Mouse (Mus musculus) neural tube, embryonic 11.5 days (tissue): Measurements from ENCODE around the gene Tcte1. TPM values are rescaled to one million over a fixed set of nuclear protein-coding genes. Genes with fewer than 3 reads are reported as not detected.

Experiments used
- ATAC-seq: fragments of 200-750 bp; cut with Nextera tagmentation; 2 replicates; pipeline ENCODE4 v1.8.0; 2017; ENCODE audit warnings: moderate number of reproducible peaks, mild to moderate bottlenecking, moderate TSS enrichment, moderate library complexity; ENCODE audit not compliant: insufficient read depth, low FRiP score, low TSS enrichment
- DNase-seq: peaks from one replicate; pipeline ENCODE4 v3.0.0-alpha.2; 2015; ENCODE audit warnings: low spot score
- H3K27ac ChIP-seq: fragments of 300-500 bp; sonication (generic); 2 replicates; pipeline ENCODE4 v1.5.1; 2014; ENCODE audit warnings: low read depth, mild to moderate bottlenecking, low read length
- H3K27me3 ChIP-seq: fragments of 300-500 bp; sonication (generic); 2 replicates; pipeline ENCODE4 v1.6.1; 2014; ENCODE audit warnings: mild to moderate bottlenecking, low read length, mixed read lengths; ENCODE audit not compliant: control insufficient read depth, insufficient read depth
- H3K36me3 ChIP-seq: fragments of 300-500 bp; sonication (generic); 2 replicates; pipeline ENCODE4 v1.6.1; 2014; ENCODE audit warnings: mild to moderate bottlenecking, low read length, moderate library complexity, mixed read lengths; ENCODE audit not compliant: control insufficient read depth, insufficient read depth
- H3K4me1 ChIP-seq: fragments of 300-500 bp; sonication (generic); 2 replicates; pipeline ENCODE4 v1.6.1; 2014; ENCODE audit warnings: low read length, mixed read lengths; ENCODE audit not compliant: control insufficient read depth, insufficient read depth
- H3K4me2 ChIP-seq: fragments of 300-500 bp; sonication (generic); 2 replicates; pipeline ENCODE4 v1.6.1; 2014; ENCODE audit warnings: low read depth, mild to moderate bottlenecking, moderate library complexity
- H3K4me3 ChIP-seq: fragments of 300-500 bp; sonication (generic); 2 replicates; pipeline ENCODE4 v1.5.1; 2014; ENCODE audit warnings: low read depth, low read length
- H3K9ac ChIP-seq: fragments of 300-500 bp; sonication (generic); 2 replicates; pipeline ENCODE4 v1.6.1; 2014; ENCODE audit warnings: mild to moderate bottlenecking, low read length
- H3K9me3 ChIP-seq: fragments of 300-500 bp; sonication (generic); 2 replicates; pipeline ENCODE4 v1.6.1; 2016; ENCODE audit warnings: low read length; ENCODE audit not compliant: control insufficient read depth
- WGBS: fragments of 180-500 bp; shearing (Covaris S2); extraction: QIAGEN DNeasy Blood & Tissue Kit; methylation state at CpG from one replicate; pipeline ENCODE4 v1.1.7; 2014; 5-methylcytosine and 5-hydroxymethylcytosine counted together
- polyA plus RNA-seq: library from polyadenylated mRNA; unstranded; fragments of >200 nt; fragmentation: Nextera tagmentation; extraction: Ambion mirVana; gene quantifications from 2 replicates; pipeline ENCODE4 v1.2.1, GENCODE M21; 2014

Gene Tcte1
- polyA plus RNA-seq, 1 experiment from 2014 or later, result 1.8 TPM

GRCm38 (mm10) chr17:45546941-45547340 is 23.7 kb downstream of the Tcte1 start:
- H3K4me3 ChIP-seq, result no peak overlapping the region
- no peak overlapping the region for H3K9ac ChIP-seq
- H3K27ac ChIP-seq, result no peak overlapping the region
- H3K4me2 ChIP-seq, result no peak overlapping the region
- DNase-seq (no peak), ATAC-seq (no peak)
- WGBS, result 68% methylated on average over 16 of the region's 16 CpGs
- H3K4me1 ChIP-seq, result peaks cover 16% of the 10 kb centered on the region
- peaks cover 55% of the 10 kb centered on the region for H3K27me3 ChIP-seq
- 0 out of 2 replicates have a peak, but pooled peaks cover 2% of the 10 kb centered on the region for H3K36me3 ChIP-seq
- no peaks in the 10 kb centered on the region for H3K9me3 ChIP-seq

- Histone ChIP-seq H3K27me3 (peaks cover 53% of the 10 kb centered on the region), H3K27ac (no peak overlapping the region), H3K4me1 (peaks cover 16% of the 10 kb centered on the region), H3K9ac (no peak overlapping the region), H3K9me3 (no peaks in the 10 kb centered on the region), H3K36me3 (0 out of 2 replicates have a peak, but pooled peaks cover 2% of the 10 kb centered on the region), H3K4me2 (no peak overlapping the region), H3K4me3 (no peak overlapping the region)
- ATAC-seq, result no peak
- DNase-seq, result no peak
- WGBS, result 82% methylated on average over 5 of the region's 5 CpGs
Measured at GRCm38 (mm10) chr17:45547461-45548190, 24.4 kb downstream of the Tcte1 start.

- peak overlapping the region; percentile 80 for H3K4me3 ChIP-seq
- H3K36me3 ChIP-seq, result 0 out of 2 replicates have a peak, but pooled peaks cover 2% of the 10 kb centered on the region
- 3% methylated on average over 45 of the region's 68 CpGs for WGBS
- peaks cover 14% of the 10 kb centered on the region for H3K4me1 ChIP-seq
- peak overlapping the region; percentile 94 for H3K9ac ChIP-seq
- H3K27me3 ChIP-seq, result peaks cover 44% of the 10 kb centered on the region
- ATAC-seq (peak; percentile 63), DNase-seq (peak; percentile 62)
- H3K9me3 ChIP-seq, result no peaks in the 10 kb centered on the region
- H3K4me2 ChIP-seq, result peak overlapping the region; percentile 87
- H3K27ac ChIP-seq, result peak overlapping the region; percentile 83
Measured at GRCm38 (mm10) chr17:45548541-45549512, 25.6 kb downstream of the Tcte1 start.

GRCm38 (mm10) chr17:45549617-45550181 is 26.5 kb downstream of the Tcte1 start, which contains the start of gene Tmem151b:
Gene Tmem151b (minus strand): TSS chr17:45549677.
- 0 out of 2 replicates have a peak, but pooled peaks have one; percentile 42 for ATAC-seq
- no peaks in the 10 kb centered on the region for H3K9me3 ChIP-seq
- WGBS, result 1% methylated on average over 12 of the region's 29 CpGs
- peaks cover 35% of the 10 kb centered on the region for H3K27me3 ChIP-seq
- H3K36me3 ChIP-seq, result no peaks in the 10 kb centered on the region
- peak within 1 kb of the TSS; percentile 87 for H3K4me2 ChIP-seq
- peak within 1 kb of the TSS; percentile 94 for H3K9ac ChIP-seq
- peak; percentile 73 for DNase-seq
- H3K4me1 ChIP-seq, result peaks cover 6% of the 10 kb centered on the region
- H3K27ac ChIP-seq, result peak within 1 kb of the TSS; percentile 83
- H3K4me3 ChIP-seq, result peak within 1 kb of the TSS; percentile 80

- Histone ChIP-seq H3K36me3 (no peaks in the 10 kb centered on the region), H3K27ac (no peak overlapping the region), H3K4me1 (peaks cover 4% of the 10 kb centered on the region; the same call in 1 of the 2 replicates), H3K4me2 (peak overlapping the region; percentile 87), H3K9me3 (no peaks in the 10 kb centered on the region), H3K9ac (no peak overlapping the region), H3K27me3 (peaks cover 30% of the 10 kb centered on the region), H3K4me3 (peak overlapping the region; percentile 80)
- WGBS, result 31% methylated on average over 5 of the region's 5 CpGs
- ATAC-seq, result no peak
- DNase-seq, result no peak
Measured at GRCm38 (mm10) chr17:45550253-45550652, 27.0 kb downstream of the Tcte1 start.

- H3K27me3 ChIP-seq, result peaks cover 19% of the 10 kb centered on the region
- H3K4me3 ChIP-seq, result no peak overlapping the region
- no peak overlapping the region for H3K4me2 ChIP-seq
- no peak overlapping the region for H3K9ac ChIP-seq
- H3K36me3 ChIP-seq, result no peaks in the 10 kb centered on the region
- DNase-seq (no peak), ATAC-seq (no peak)
- no peaks in the 10 kb centered on the region for H3K9me3 ChIP-seq
- 28% methylated on average over 7 of the region's 7 CpGs for WGBS
- H3K4me1 ChIP-seq, result peaks cover 8% of the 10 kb centered on the region
- no peak overlapping the region for H3K27ac ChIP-seq
Measured at GRCm38 (mm10) chr17:45551249-45551796, 28.1 kb downstream of the Tcte1 start.

- Histone ChIP-seq H3K4me3 (0 out of 2 replicates have a peak overlapping the region, but pooled peaks have one; percentile 1), H3K27me3 (peaks cover 19% of the 10 kb centered on the region), H3K9ac (no peak overlapping the region), H3K36me3 (no peaks in the 10 kb centered on the region), H3K4me2 (no peak overlapping the region), H3K27ac (no peak overlapping the region), H3K4me1 (peaks cover 9% of the 10 kb centered on the region), H3K9me3 (no peaks in the 10 kb centered on the region)
- DNase-seq (peak; percentile 80), ATAC-seq (peak; percentile 14; the same call in 1 of the 2 replicates)
- WGBS, result 6% methylated on average over 8 of the region's 8 CpGs
Measured at GRCm38 (mm10) chr17:45551816-45552451, 28.7 kb downstream of the Tcte1 start.

GRCm38 (mm10) chr17:45553065-45553464 is 29.8 kb downstream of the Tcte1 start:
- H3K27me3 ChIP-seq, result peaks cover 10% of the 10 kb centered on the region

More at GRCm38 (mm10) chr17:45553065-45553464, 29.8 kb downstream of the Tcte1 start:
- Histone ChIP-seq H3K4me2 (no peak overlapping the region), H3K9ac (no peak overlapping the region), H3K4me1 (peaks cover 9% of the 10 kb centered on the region), H3K4me3 (no peak overlapping the region), H3K27ac (no peak overlapping the region), H3K36me3 (no peaks in the 10 kb centered on the region), H3K9me3 (no peaks in the 10 kb centered on the region)
- ATAC-seq (no peak), DNase-seq (no peak)
- 91% methylated on average over 3 of the region's 3 CpGs for WGBS
